In the genomic region with DNA sequence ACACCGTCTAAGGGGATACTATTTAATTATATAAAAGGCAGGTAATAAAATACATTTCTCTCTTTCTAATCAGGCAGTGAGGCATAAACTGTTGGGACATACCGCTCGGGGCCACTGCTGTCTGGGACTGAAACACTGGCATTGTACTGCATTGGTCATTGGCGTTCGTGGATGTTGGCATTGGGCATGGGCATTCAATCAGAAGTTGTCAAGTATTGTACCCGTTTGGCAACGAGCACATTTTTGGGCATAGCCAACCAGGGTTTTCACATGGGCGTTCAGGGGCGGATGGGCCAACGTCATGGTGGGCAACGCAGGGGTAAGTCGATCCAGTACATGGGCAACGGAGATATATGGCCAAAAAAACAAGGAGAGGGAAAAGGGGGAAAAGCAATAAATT, we compare ENCODE assay signal across 17 mouse cellular contexts. TPM values are rescaled to one million over a fixed set of nuclear protein-coding genes. Genes with fewer than 3 reads are reported as not detected.
"Had no signal": no experiment of that assay in that cellular context is flagged by ENCODE, and none has a peak within 500 bp of the region (broad histone marks: within the 10 kb centered on the region; RNA-seq: fewer than 3 reads in every experiment).

No protein-coding gene starts in this region.

- H3K27ac ChIP-seq: kidney, postnatal 0 days; limb, embryonic 10.5 days; liver, embryonic 15.5 days; midbrain, embryonic 12.5 days; neural tube, embryonic 13.5 days; stomach, embryonic 15.5 days had no signal

- H3K9me3 ChIP-seq: limb, embryonic 10.5 days; liver, embryonic 15.5 days; midbrain, embryonic 12.5 days; neural tube, embryonic 13.5 days; stomach, embryonic 15.5 days had no signal

- H3K4me2 ChIP-seq: liver, embryonic 11.5 days; liver, embryonic 15.5 days; midbrain, embryonic 12.5 days; neural tube, embryonic 13.5 days; stomach, embryonic 15.5 days had no signal

- H3K4me1 ChIP-seq: stomach, embryonic 15.5 days had no signal

- H3K9ac ChIP-seq: liver, embryonic 15.5 days; midbrain, embryonic 12.5 days; neural tube, embryonic 13.5 days; stomach, embryonic 15.5 days had no signal

- DNase-seq: kidney, adult 9 months; kidney, postnatal 36 days; lung, adult 2 months; lung, postnatal 4 days; retina, postnatal 1 day; right cerebral cortex, postnatal 4 days; thymus, adult 2 months; thymus, postnatal 25 days had no signal

- ATAC-seq: lung, postnatal 0 days had no signal

- H3K4me3 ChIP-seq: limb, embryonic 10.5 days; liver, embryonic 15.5 days; midbrain, embryonic 12.5 days; neural tube, embryonic 13.5 days; stomach, embryonic 15.5 days had no signal

- H3K27me3 ChIP-seq: liver, embryonic 15.5 days; midbrain, embryonic 12.5 days; neural tube, embryonic 13.5 days; stomach, embryonic 15.5 days had no signal

RNA-seq across cellular contexts. Expression of a gene that starts 38.7 kb away (rescaled TPM):
- total RNA-seq: megakaryocyte, adult 5-6 weeks had no signal
